Mouse (Mus musculus): ENCODE data around the gene Rabep2.

Gene Rabep2

GRCm38 (mm10) chr7:126496475-126496874 is 67.9 kb downstream of the Rabep2 start:
- 86% methylated on average over 5 of the region's 5 CpGs for WGBS

GRCm38 (mm10) chr7:126497966-126498365 is 69.4 kb downstream of the Rabep2 start:
- 75% methylated on average over 12 of the region's 12 CpGs for WGBS
